Mouse (Mus musculus) kidney, postnatal 4 days (tissue): ENCODE measurements around the gene Uba6.

Experiments used
- DNase-seq, 2 experiments: peaks; one replicate each; pipeline ENCODE4 v3.0.0; 2021; ENCODE audit warnings: mixed read lengths in 2 of 2

Gene Uba6

GRCm38 (mm10) chr5:86172449-86173161 lies at the start of gene Uba6:
Gene Uba6 (minus strand): TSS chr5:86172803.
- peak; percentile 99 for DNase-seq

GRCm38 (mm10) chr5:86197801-86198200 lies 25.2 kb upstream of the Uba6 start, which contains the start of gene Gnrhr:
Gene Gnrhr (minus strand): TSS chr5:86197901.
- DNase-seq, result no peak

GRCm38 (mm10) chr5:86191356-86191755 lies 18.8 kb upstream of the Uba6 start:
- no peak for DNase-seq

GRCm38 (mm10) chr5:86190770-86191169 lies 18.2 kb upstream of the Uba6 start:
- peak; percentile 21 to 35 for DNase-seq

- peak in 1 of 2 experiments; percentile 1 for DNase-seq
Measured at GRCm38 (mm10) chr5:86190290-86190689, 17.7 kb upstream of the Uba6 start.

- no peak for DNase-seq
Measured at GRCm38 (mm10) chr5:86187441-86187840, 14.8 kb upstream of the Uba6 start.

- peak in 1 of 2 experiments; percentile 2 for DNase-seq
Measured at GRCm38 (mm10) chr5:86173778-86174177, 1.2 kb upstream of the Uba6 start.

- DNase-seq, result no peak
Measured at GRCm38 (mm10) chr5:86172088-86172448, 535 bp downstream of the Uba6 start.

GRCm38 (mm10) chr5:86129828-86130227 lies 42.8 kb downstream of the Uba6 start:
- no peak for DNase-seq

- DNase-seq, result no peak
Measured at GRCm38 (mm10) chr5:86128749-86129148, 43.9 kb downstream of the Uba6 start.

GRCm38 (mm10) chr5:86118457-86119094 lies 54.0 kb downstream of the Uba6 start:
- DNase-seq, result no peak

- no peak for DNase-seq
Measured at GRCm38 (mm10) chr5:86113997-86114396, 58.6 kb downstream of the Uba6 start.

GRCm38 (mm10) chr5:86113037-86113436 lies 59.6 kb downstream of the Uba6 start:
- DNase-seq, result no peak

GRCm38 (mm10) chr5:86111074-86111473 lies 61.5 kb downstream of the Uba6 start:
- no peak for DNase-seq

- DNase-seq, result no peak
Measured at GRCm38 (mm10) chr5:86106610-86107009, 66.0 kb downstream of the Uba6 start.

- no peak for DNase-seq
Measured at GRCm38 (mm10) chr5:86102176-86102575, 70.4 kb downstream of the Uba6 start.

GRCm38 (mm10) chr5:86100621-86101020 lies 72.0 kb downstream of the Uba6 start:
- no peak for DNase-seq

GRCm38 (mm10) chr5:86098988-86099387 lies 73.6 kb downstream of the Uba6 start:
- DNase-seq, result no peak

GRCm38 (mm10) chr5:86094754-86095153 lies 77.8 kb downstream of the Uba6 start:
- DNase-seq, result no peak

- no peak for DNase-seq
Measured at GRCm38 (mm10) chr5:86086751-86087150, 85.9 kb downstream of the Uba6 start.

- DNase-seq, result no peak
Measured at GRCm38 (mm10) chr5:86084979-86085378, 87.6 kb downstream of the Uba6 start.

GRCm38 (mm10) chr5:86083987-86084386 lies 88.6 kb downstream of the Uba6 start:
- no peak for DNase-seq

GRCm38 (mm10) chr5:86078720-86079334 lies 93.8 kb downstream of the Uba6 start:
- no peak for DNase-seq
